Mouse (Mus musculus): ENCODE results near the gene B230118H07Rik. TPM values are rescaled to one million over a fixed set of nuclear protein-coding genes. Genes with fewer than 3 reads are reported as not detected.

Gene B230118H07Rik
- polyA plus RNA-seq, 1 experiment from 2014 or later, result 20.2 TPM

- 51% methylated on average over 3 of the region's 3 CpGs for WGBS (ENCODE audit: insufficient replicate concordance)
- Histone ChIP-seq H3K27me3 (0 out of 2 replicates have a peak, but pooled peaks cover 3% of the 10 kb centered on the region), H3K36me3 (no peaks in the 10 kb centered on the region), H3K4me2 (no peak overlapping the region), H3K9me3 (replicated peaks) (no peaks in the 10 kb centered on the region), H3K9ac (no peak overlapping the region), H3K4me1 (replicated peaks) (no peaks in the 10 kb centered on the region), H3K4me3 (replicated peaks) (no peak overlapping the region), H3K27ac (no peak overlapping the region)
- DNase-seq (no peak), ATAC-seq (ENCODE audit: low read depth) (no peak)
These were observed 19.4 kb upstream of the B230118H07Rik start for GRCm38 (mm10) chr2:101668751-101669150.

GRCm38 (mm10) chr2:101665703-101666092, 16.4 kb upstream of the B230118H07Rik start:
- Histone ChIP-seq H3K36me3 (no peaks in the 10 kb centered on the region), H3K27me3 (no peaks in the 10 kb centered on the region), H3K9ac (no peak overlapping the region), H3K4me2 (no peak overlapping the region), H3K4me1 (replicated peaks) (no peaks in the 10 kb centered on the region), H3K4me3 (replicated peaks) (no peak overlapping the region), H3K27ac (no peak overlapping the region), H3K9me3 (replicated peaks) (no peaks in the 10 kb centered on the region)
- DNase-seq, result no peak
- ATAC-seq (ENCODE audit: low read depth), result no peak
- 91% methylated on average over 3 of the region's 3 CpGs for WGBS (ENCODE audit: insufficient replicate concordance)

- WGBS (ENCODE audit: insufficient replicate concordance), result 20% methylated on average over 9 of the region's 9 CpGs
- ATAC-seq (ENCODE audit: low read depth), result 0 out of 2 replicates have a peak, but pooled peaks have one; percentile 18
These were observed 15.8 kb upstream of the B230118H07Rik start for GRCm38 (mm10) chr2:101665058-101665702.

GRCm38 (mm10) chr2:101660536-101660935, 11.2 kb upstream of the B230118H07Rik start:
- no peak for DNase-seq
- no peaks in the 10 kb centered on the region for H3K9me3 ChIP-seq (replicated peaks)
- no peaks in the 10 kb centered on the region for H3K36me3 ChIP-seq
- H3K9ac ChIP-seq, result no peak overlapping the region
- no peaks in the 10 kb centered on the region for H3K4me1 ChIP-seq (replicated peaks)
- ATAC-seq (ENCODE audit: low read depth), result no peak
- 60% methylated on average over 2 of the region's 2 CpGs for WGBS (ENCODE audit: insufficient replicate concordance)
- H3K4me2 ChIP-seq, result no peak overlapping the region
- no peak overlapping the region for H3K4me3 ChIP-seq (replicated peaks)
- H3K27ac ChIP-seq, result no peak overlapping the region
- H3K27me3 ChIP-seq, result no peaks in the 10 kb centered on the region

More at GRCm38 (mm10) chr2:101665058-101665702, 15.8 kb upstream of the B230118H07Rik start:
- H3K4me3 ChIP-seq (replicated peaks), result no peak overlapping the region
- no peak overlapping the region for H3K9ac ChIP-seq
- no peaks in the 10 kb centered on the region for H3K36me3 ChIP-seq
- DNase-seq, result peak; percentile 37
- no peaks in the 10 kb centered on the region for H3K4me1 ChIP-seq (replicated peaks)
- no peak overlapping the region for H3K4me2 ChIP-seq
- H3K27ac ChIP-seq, result no peak overlapping the region
- no peaks in the 10 kb centered on the region for H3K27me3 ChIP-seq
- H3K9me3 ChIP-seq (replicated peaks), result no peaks in the 10 kb centered on the region

GRCm38 (mm10) chr2:101652921-101653597, 3.7 kb upstream of the B230118H07Rik start:
- peak; percentile 34 for DNase-seq
- 11% methylated on average over 14 of the region's 14 CpGs for WGBS (ENCODE audit: insufficient replicate concordance)

GRCm38 (mm10) chr2:101652204-101652920, 3.0 kb upstream of the B230118H07Rik start:
- Histone ChIP-seq H3K4me3 (replicated peaks) (no peak overlapping the region), H3K9me3 (replicated peaks) (no peaks in the 10 kb centered on the region), H3K4me2 (peak overlapping the region; percentile 48), H3K27me3 (peaks cover 3% of the 10 kb centered on the region; the same call in 1 of the 2 replicates), H3K27ac (no peak overlapping the region), H3K36me3 (no peaks in the 10 kb centered on the region), H3K4me1 (replicated peaks) (peaks cover 10% of the 10 kb centered on the region; the same call in 1 of the 2 replicates), H3K9ac (no peak overlapping the region)
- ATAC-seq (ENCODE audit: low read depth) (peak; percentile 59), DNase-seq (no peak)
- WGBS (ENCODE audit: insufficient replicate concordance), result 26% methylated on average over 14 of the region's 14 CpGs

More at GRCm38 (mm10) chr2:101652921-101653597, 3.7 kb upstream of the B230118H07Rik start:
- H3K9me3 ChIP-seq (replicated peaks), result no peaks in the 10 kb centered on the region
- H3K36me3 ChIP-seq, result no peaks in the 10 kb centered on the region
- no peak overlapping the region for H3K9ac ChIP-seq
- peaks cover 10% of the 10 kb centered on the region; the same call in 1 of the 2 replicates for H3K4me1 ChIP-seq (replicated peaks)
- H3K4me3 ChIP-seq (replicated peaks), result no peak overlapping the region
- H3K27ac ChIP-seq, result no peak overlapping the region
- peak overlapping the region; percentile 48 for H3K4me2 ChIP-seq
- ATAC-seq (ENCODE audit: low read depth), result no peak
- peaks cover 3% of the 10 kb centered on the region; the same call in 1 of the 2 replicates for H3K27me3 ChIP-seq

- Histone ChIP-seq H3K27ac (no peak overlapping the region), H3K9me3 (replicated peaks) (no peaks in the 10 kb centered on the region), H3K9ac (no peak overlapping the region), H3K27me3 (peaks cover 3% of the 10 kb centered on the region; the same call in 1 of the 2 replicates), H3K4me2 (no peak overlapping the region), H3K4me1 (replicated peaks) (peaks cover 10% of the 10 kb centered on the region; the same call in 1 of the 2 replicates), H3K4me3 (replicated peaks) (no peak overlapping the region), H3K36me3 (no peaks in the 10 kb centered on the region)
- 50% methylated on average over 1 of the region's 1 CpGs for WGBS (ENCODE audit: insufficient replicate concordance)
- DNase-seq, result no peak
- no peak for ATAC-seq (ENCODE audit: low read depth)
These were observed 1.1 kb upstream of the B230118H07Rik start for GRCm38 (mm10) chr2:101650446-101650845.

- no peaks in the 10 kb centered on the region for H3K9me3 ChIP-seq (replicated peaks)
- DNase-seq, result no peak
- WGBS (ENCODE audit: insufficient replicate concordance), result 63% methylated on average over 2 of the region's 2 CpGs
- no peak overlapping the region for H3K4me3 ChIP-seq (replicated peaks)
- ATAC-seq (ENCODE audit: low read depth), result no peak
- peaks cover 10% of the 10 kb centered on the region; the same call in 1 of the 2 replicates for H3K4me1 ChIP-seq (replicated peaks)
- no peak overlapping the region for H3K4me2 ChIP-seq
- H3K27ac ChIP-seq, result no peak overlapping the region
- peaks cover 3% of the 10 kb centered on the region; the same call in 1 of the 2 replicates for H3K27me3 ChIP-seq
- H3K36me3 ChIP-seq, result no peaks in the 10 kb centered on the region
- no peak overlapping the region for H3K9ac ChIP-seq
These were observed 971 bp downstream of the B230118H07Rik start for GRCm38 (mm10) chr2:101648361-101648760.

GRCm38 (mm10) chr2:101645841-101646240, 3.5 kb downstream of the B230118H07Rik start:
- H3K27ac ChIP-seq, result no peak overlapping the region
- no peak overlapping the region for H3K4me2 ChIP-seq
- ATAC-seq (ENCODE audit: low read depth) (no peak), DNase-seq (no peak)
- no peaks in the 10 kb centered on the region for H3K27me3 ChIP-seq
- H3K9me3 ChIP-seq (replicated peaks), result no peaks in the 10 kb centered on the region
- H3K9ac ChIP-seq, result no peak overlapping the region
- no peak overlapping the region for H3K4me3 ChIP-seq (replicated peaks)
- 77% methylated on average over 1 of the region's 1 CpGs for WGBS (ENCODE audit: insufficient replicate concordance)
- no peaks in the 10 kb centered on the region for H3K4me1 ChIP-seq (replicated peaks)
- no peaks in the 10 kb centered on the region for H3K36me3 ChIP-seq

GRCm38 (mm10) chr2:101639840-101640350, 9.4 kb downstream of the B230118H07Rik start:
- ATAC-seq (ENCODE audit: low read depth), result no peak
- Histone ChIP-seq H3K9me3 (replicated peaks) (no peaks in the 10 kb centered on the region), H3K4me2 (no peak overlapping the region), H3K36me3 (no peaks in the 10 kb centered on the region), H3K9ac (no peak overlapping the region), H3K27ac (no peak overlapping the region), H3K4me3 (replicated peaks) (no peak overlapping the region), H3K4me1 (replicated peaks) (no peaks in the 10 kb centered on the region), H3K27me3 (no peaks in the 10 kb centered on the region)
- DNase-seq, result no peak
- 49% methylated on average over 3 of the region's 3 CpGs for WGBS (ENCODE audit: insufficient replicate concordance)

Measured in liver, embryonic 13.5 days (tissue).